Mouse (Mus musculus): Measurements from ENCODE around the gene Ninj2. TPM values are rescaled to one million over a fixed set of nuclear protein-coding genes. Genes with fewer than 3 reads are reported as not detected.
A peak's percentile ranks its signal among the peaks of the same experiment; 100 is the strongest.

The Ninj2 gene
- total and polyA plus RNA-seq, 3 experiments = 1.1 to 6.5 TPM; not detected in 1

DNA sequence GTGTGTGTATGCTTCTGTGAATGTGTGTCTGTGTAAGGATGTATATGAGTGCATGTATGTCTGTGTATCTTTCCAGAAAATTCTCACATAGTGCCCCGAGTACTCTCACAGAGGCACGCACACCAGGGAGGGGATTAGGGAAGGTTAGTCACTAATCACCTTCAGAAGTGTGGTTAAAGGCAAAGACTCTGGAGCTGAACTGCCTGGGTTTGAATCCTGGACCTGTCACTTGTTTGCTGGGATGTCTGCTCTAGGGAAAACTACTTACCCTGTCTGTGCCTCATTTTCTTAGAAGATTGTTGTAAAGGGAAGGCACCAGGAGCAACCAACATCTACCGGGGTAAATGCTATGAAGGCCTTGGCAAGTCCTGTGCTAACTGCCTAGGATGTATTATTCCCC, 22.3 kb downstream of the Ninj2 start:
- Histone ChIP-seq H3K4me3 (replicated peaks in 1 of 3; ENCODE audit: low read depth in 2 of 3, low read length in 2 of 3, poor library complexity in 1 of 3) (no peak overlapping the region), H3K27ac (ENCODE audit: insufficient read depth, low read depth) (peak overlapping the region; percentile 55)

GRCm38 (mm10) chr6:120119824-120120223, 26.7 kb downstream of the Ninj2 start:
- peak; percentile 79; the same call in 1 of the 2 replicates for TF ChIP-seq IRF4 (IDR thresholded peaks at IDR 0.05; ENCODE audit: low read depth, low read length)
- TF ChIP-seq EP300 (IDR thresholded peaks at IDR 0.05; ENCODE audit: low read length) = no peak
- 0 out of 2 replicates have a peak, but pooled peaks have one; percentile 52 for TF ChIP-seq TBP (conservative IDR thresholded peaks at IDR 0.05; ENCODE audit: low read depth, low read length)
- TF ChIP-seq JUND (conservative IDR thresholded peaks at IDR 0.05; ENCODE audit: low read depth, low read length) = peak; percentile 68
- TF ChIP-seq POLR2A (IDR thresholded peaks at IDR 0.05; ENCODE audit: low read depth, low read length) = no peak
- no peak for TF ChIP-seq GABPA (IDR thresholded peaks at IDR 0.05; ENCODE audit: insufficient replicate concordance, low read depth, low read length)
- no peaks in the 10 kb centered on the region for H3K36me3 ChIP-seq (replicated peaks in 1 of 2; ENCODE audit: control insufficient read depth in 1 of 2, insufficient read depth in 1 of 2, low read length in 1 of 2)
- no peak overlapping the region for H3K4me3 ChIP-seq (replicated peaks in 1 of 3; ENCODE audit: low read depth in 2 of 3, low read length in 2 of 3, poor library complexity in 1 of 3)
- no peak for DNase-seq (ENCODE audit: extremely low read depth)
- H3K27me3 ChIP-seq (replicated peaks) = no peaks in the 10 kb centered on the region
- dilution Hi-C loops (cut with MboI; ENCODE audit: extremely low pct_ligation_motif_present, extremely low pct_unique_long_range_greater_than_20kb, low sequenced_read_pairs) = no loop called here
- H3K27ac ChIP-seq (ENCODE audit: insufficient read depth, low read depth) = no peak overlapping the region; the same call in 1 of the 2 replicates
- no peaks in the 10 kb centered on the region for H3K9me3 ChIP-seq (replicated peaks; ENCODE audit: low read length)
- H3K9ac ChIP-seq (ENCODE audit: insufficient read depth, low read depth) = peak overlapping the region; percentile 33; the same call in 1 of the 2 replicates
- H3K4me1 ChIP-seq (ENCODE audit: control insufficient read depth in 1 of 2, insufficient read depth in 2 of 2) = peaks cover 27 to 48% of the 10 kb centered on the region in 2 experiments
- in situ Hi-C loops (cut with MboI; ENCODE audit: low pct_ligation_motif_present, low pct_unique_long_range_greater_than_20kb, low sequenced_read_pairs) = loop anchor here (5.0 kb wide), 2 partner anchors 32 to 67 kb away; no protein-coding TSS in a partner anchor
- H3K79me2 ChIP-seq (replicated peaks; ENCODE audit: control insufficient read depth, extremely low read depth, insufficient read depth, poor library complexity, severe bottlenecking) = no peaks in the 10 kb centered on the region; the same call in none of the 2 replicates
- peak overlapping the region; percentile 56; the same call in 1 of the 2 replicates for H3K4me2 ChIP-seq (ENCODE audit: insufficient read depth, low read depth, poor library complexity, severe bottlenecking)

More for the DNA sequence above, 22.3 kb downstream of the Ninj2 start:
- Histone ChIP-seq H3K9ac (ENCODE audit: insufficient read depth, low read depth) (peak overlapping the region; percentile 58; the same call in 1 of the 2 replicates), H3K27me3 (replicated peaks) (no peaks in the 10 kb centered on the region), H3K4me1 (ENCODE audit: control insufficient read depth in 1 of 2, insufficient read depth in 2 of 2) (peaks cover 32 to 61% of the 10 kb centered on the region in 2 experiments), H3K79me2 (replicated peaks; ENCODE audit: control insufficient read depth, extremely low read depth, insufficient read depth, poor library complexity, severe bottlenecking) (no peaks in the 10 kb centered on the region; the same call in none of the 2 replicates), H3K36me3 (replicated peaks in 1 of 2; ENCODE audit: control insufficient read depth in 1 of 2, insufficient read depth in 1 of 2, low read length in 1 of 2) (no peaks in the 10 kb centered on the region), H3K4me2 (ENCODE audit: insufficient read depth, low read depth, poor library complexity, severe bottlenecking) (peak overlapping the region; percentile 7; the same call in 1 of the 2 replicates), H3K9me3 (replicated peaks; ENCODE audit: low read length) (no peaks in the 10 kb centered on the region)
- no peak for DNase-seq (ENCODE audit: extremely low read depth)
- dilution Hi-C loops (cut with MboI; ENCODE audit: extremely low pct_ligation_motif_present, extremely low pct_unique_long_range_greater_than_20kb, low sequenced_read_pairs) = no loop called here
- TF ChIP-seq USF2 (conservative IDR thresholded peaks at IDR 0.05; ENCODE audit: low read depth, low read length) (no peak), PAX5 (IDR thresholded peaks at IDR 0.05; ENCODE audit: low read length) (no peak), MXI1 (IDR thresholded peaks at IDR 0.05; ENCODE audit: low read depth, low read length) (no peak), HCFC1 (IDR thresholded peaks at IDR 0.05; ENCODE audit: low read depth, low read length) (no peak), ZNF384 (IDR thresholded peaks at IDR 0.05; ENCODE audit: low read depth, low read length) (no peak), NRF1 (IDR thresholded peaks at IDR 0.05; ENCODE audit: low read depth, low read length) (no peak), POLR2AphosphoS2 (IDR thresholded peaks at IDR 0.05; ENCODE audit: low read depth, low read length) (no peak), RAD21 (IDR thresholded peaks at IDR 0.05; ENCODE audit: low read depth, low read length) (no peak), ELF1 (IDR thresholded peaks at IDR 0.05; ENCODE audit: low read depth, low read length) (no peak), MEF2A (IDR thresholded peaks at IDR 0.05; ENCODE audit: borderline replicate concordance, low read depth, low read length) (no peak), E2F4 (IDR thresholded peaks at IDR 0.05; ENCODE audit: insufficient replicate concordance, low read depth, low read length) (no peak), CHD2 (IDR thresholded peaks at IDR 0.05; ENCODE audit: low read length) (no peak), ZMIZ1 (IDR thresholded peaks at IDR 0.05; ENCODE audit: low read depth, low read length) (no peak), CHD1 (IDR thresholded peaks at IDR 0.05; ENCODE audit: low read depth, low read length) (no peak), GABPA (IDR thresholded peaks at IDR 0.05; ENCODE audit: insufficient replicate concordance, low read depth, low read length) (no peak), MAZ (IDR thresholded peaks at IDR 0.05; ENCODE audit: low read depth, low read length) (no peak)
- in situ Hi-C loops (cut with MboI; ENCODE audit: low pct_ligation_motif_present, low pct_unique_long_range_greater_than_20kb, low sequenced_read_pairs) = loop anchor here (5.0 kb wide), 2 partner anchors 37 to 72 kb away; no protein-coding TSS in a partner anchor
